Mouse (Mus musculus) urinary bladder, adult 2 months (tissue): ENCODE measurements around the gene 2810004N23Rik. TPM values are rescaled to one million over a fixed set of nuclear protein-coding genes. Genes with fewer than 3 reads are reported as not detected.
A peak's percentile ranks its signal among the peaks of the same experiment; 100 is the strongest.

Source experiments
- DNase-seq: peaks from one replicate; pipeline ENCODE4 v3.0.0; 2022; ENCODE audit warnings: low spot score
- polyA plus RNA-seq: library from polyadenylated mRNA; depleted of rRNA; stranded (reverse); fragments of >200 nt; gene quantifications from 2 replicates; pipeline ENCODE4 v1.2.3, GENCODE M21; 2012; rRNA removed

The 2810004N23Rik gene
- polyA plus RNA-seq: 23.5 and 25.7 TPM in 2 replicates

DNA sequence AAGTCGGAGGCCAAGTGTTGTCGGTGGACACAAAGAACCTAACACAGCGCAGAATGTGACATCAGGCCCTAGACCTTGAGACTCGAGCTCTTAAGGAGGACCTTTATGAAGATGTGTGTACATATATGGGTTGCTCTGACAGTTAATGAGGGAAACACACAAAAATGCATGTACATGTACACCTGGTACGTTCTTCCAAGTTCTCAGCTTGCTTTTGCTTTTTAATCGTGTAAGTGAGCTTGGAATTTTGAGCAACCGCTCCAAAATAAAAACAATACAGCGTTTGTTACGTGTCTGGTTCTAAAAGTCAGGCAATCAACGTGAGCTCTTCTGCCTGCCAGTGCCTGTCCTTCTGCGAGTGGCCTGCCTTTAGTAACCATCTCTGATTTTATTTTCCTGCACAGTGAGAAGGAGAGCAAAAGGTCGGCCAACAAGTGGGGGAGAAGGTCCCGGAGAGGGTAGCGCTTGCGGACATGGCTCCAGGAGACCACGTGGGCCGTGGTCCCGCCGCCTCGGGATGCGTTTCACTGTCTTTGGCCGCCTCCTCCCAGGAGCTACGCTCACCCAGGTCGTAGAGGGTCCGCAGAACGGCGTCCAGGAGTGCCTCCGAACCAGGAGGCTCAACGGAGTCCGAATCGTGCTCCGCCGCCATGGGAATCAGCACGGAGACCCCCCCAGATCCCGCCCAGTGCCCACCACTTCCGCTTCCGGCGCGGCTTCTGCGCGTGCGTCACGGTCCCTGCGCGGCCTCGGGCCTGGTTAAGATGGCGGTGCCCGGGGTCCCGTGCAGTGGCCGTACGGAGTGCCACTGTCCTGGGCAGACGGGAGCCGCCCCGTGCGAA is at the start of gene 2810004N23Rik, which contains the start of gene Gnpat:
TSS of gene 2810004N23Rik (minus strand) at position 800 of the 842 bp plus-strand sequence.
TSS of gene Gnpat (plus strand) at position 713 of the 842 bp plus-strand sequence.
- peak; percentile 98 for DNase-seq

DNA sequence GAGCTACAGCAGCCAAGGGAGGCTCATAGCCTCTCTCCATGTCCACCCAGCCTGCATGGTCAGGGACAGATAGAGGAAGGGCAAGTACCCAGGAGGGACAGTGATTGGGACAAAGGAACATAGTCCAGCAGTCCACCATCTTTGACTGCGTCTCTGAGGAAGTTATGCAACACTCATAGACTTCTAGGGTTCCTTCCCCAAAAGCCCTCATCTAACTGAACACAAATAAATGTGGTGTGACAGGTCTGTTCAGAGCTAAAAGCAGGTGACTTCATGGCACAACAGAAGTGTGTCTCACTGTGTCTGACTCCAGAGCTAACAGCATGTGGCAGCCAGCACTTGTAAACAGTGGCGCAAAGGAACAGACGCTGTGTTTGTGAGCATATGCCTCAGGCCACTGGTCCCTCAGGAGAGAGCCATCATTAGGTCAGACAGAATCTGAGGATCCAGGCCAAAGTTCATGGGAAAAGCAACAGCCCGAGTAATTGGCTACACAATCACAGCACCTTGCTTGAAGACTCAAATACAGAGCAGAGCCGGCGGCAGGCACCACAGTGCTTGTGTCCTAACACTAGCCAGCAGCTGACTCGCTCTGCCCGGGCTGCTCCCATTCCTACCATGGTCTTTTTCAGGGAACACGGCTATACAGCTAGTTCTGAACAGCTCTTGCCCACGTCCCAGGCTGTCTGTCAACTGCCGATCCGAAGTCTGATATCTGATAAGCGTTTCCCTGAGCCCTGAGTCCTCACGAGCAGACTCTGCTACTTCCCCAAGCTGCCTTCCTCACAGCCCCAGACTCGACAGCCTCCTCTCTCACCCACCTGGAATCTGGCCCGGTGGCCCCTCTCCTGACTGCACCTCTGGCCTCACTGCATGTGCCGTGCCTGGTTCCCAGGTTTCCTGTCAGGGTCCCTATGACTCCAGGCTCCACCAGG is 49.3 kb upstream of the 2810004N23Rik start:
- DNase-seq: no peak

DNA sequence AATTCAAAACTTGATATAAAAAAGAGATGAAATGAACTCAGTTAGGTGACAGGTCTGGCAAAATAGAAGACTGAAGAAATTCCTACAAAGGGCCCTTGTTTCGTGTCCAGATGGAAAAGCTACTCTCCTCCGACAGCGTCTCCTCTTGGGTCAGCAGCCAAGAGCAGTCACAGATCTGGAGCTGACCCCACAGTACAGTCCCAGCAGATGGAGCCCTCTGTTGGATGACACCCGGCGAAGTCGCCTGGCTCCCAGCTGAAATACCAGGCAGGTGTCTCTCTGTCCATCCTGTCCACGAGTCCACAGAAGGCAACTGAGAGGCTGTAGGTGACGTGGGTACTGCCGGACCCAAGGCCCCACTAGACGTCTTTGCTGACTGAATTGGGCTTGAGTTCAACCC is 47.4 kb upstream of the 2810004N23Rik start:
- no peak for DNase-seq

GRCm38 (mm10) chr8:124909936-124910335 is 47.0 kb upstream of the 2810004N23Rik start:
- DNase-seq: no peak

DNA sequence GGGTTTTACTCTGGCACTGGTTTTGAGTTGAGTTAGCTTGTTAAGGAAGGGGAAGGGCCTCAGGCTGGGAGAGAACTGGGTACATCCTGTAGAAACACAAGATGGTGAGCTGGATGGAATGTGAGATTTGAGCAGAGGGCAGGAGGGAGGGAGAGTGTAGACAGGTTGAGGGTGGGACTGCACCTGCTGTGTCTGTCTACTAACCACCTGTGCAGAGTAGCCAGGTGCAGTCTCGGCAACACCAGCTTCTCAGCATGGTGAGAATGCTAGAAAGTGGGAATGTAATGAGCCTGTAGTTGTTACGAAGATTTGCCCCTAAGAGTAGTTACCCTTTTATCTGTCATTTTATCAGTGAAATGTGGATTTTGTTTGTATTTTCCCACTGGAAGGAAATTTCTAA is 42.6 kb upstream of the 2810004N23Rik start:
- no peak for DNase-seq

GRCm38 (mm10) chr8:124903198-124903597 is 40.3 kb upstream of the 2810004N23Rik start:
- no peak for DNase-seq

GRCm38 (mm10) chr8:124898251-124898905 is 35.5 kb upstream of the 2810004N23Rik start:
- no peak for DNase-seq

- DNase-seq: peak; percentile 100
These were observed 34.7 kb upstream of the 2810004N23Rik start, which contains the start of the genes Exoc8 and Sprtn for GRCm38 (mm10) chr8:124897386-124898250. Gene Exoc8 (minus strand): TSS chr8:124897705. Gene Sprtn (plus strand): TSS chr8:124897886.

- DNase-seq: peak; percentile 60
These were observed 33.9 kb upstream of the 2810004N23Rik start for GRCm38 (mm10) chr8:124896632-124897385.

DNA sequence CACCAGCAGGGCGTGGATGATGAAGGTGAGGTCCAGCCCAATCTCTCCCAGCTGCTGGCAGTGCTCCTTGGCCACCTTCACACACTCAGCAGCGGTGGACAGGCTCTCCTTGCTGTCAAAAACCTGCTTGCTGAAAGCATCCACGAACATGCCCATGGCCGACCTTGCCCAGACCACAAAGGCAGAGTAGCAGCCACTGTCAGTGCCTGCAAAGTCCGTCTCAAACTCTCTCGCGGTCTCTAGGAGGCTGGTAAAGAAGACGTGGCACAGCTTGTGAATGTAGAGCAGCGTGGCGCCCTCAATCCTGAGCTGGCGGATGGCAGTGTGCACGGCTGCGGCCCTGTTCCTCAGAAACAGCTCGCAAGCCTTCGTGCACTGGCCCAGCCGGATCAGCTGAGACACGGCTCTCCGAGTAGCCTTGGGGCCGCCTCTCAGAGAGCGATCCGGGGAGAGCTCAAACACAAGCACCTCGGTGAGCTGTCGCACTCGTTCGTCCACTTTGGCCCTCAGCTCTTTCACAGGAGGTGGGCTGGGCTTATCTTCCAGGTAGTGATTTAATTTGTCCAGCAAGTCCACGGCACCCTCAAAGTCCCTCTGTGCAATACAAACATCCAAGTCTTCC is 33.2 kb upstream of the 2810004N23Rik start:
- DNase-seq: peak; percentile 32

DNA sequence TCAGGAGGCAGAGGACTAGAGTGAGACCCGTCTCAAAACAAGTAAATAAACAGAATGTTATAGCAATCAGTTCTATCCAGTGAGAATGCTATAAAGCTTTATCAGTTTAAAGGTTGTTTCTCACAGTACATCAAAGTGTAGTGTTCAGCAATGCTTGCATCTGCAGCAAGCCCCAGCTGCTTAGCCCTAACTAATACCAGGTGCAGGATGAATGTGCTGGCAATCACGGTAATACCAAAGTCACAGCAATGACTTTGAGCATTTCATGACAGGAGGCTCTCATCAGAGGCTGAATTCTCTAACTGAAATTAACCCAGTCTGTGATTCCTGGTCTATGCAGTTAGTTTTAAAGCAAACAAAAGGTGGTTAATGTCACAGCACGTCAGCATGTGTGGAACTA is 29.7 kb upstream of the 2810004N23Rik start:
- no peak for DNase-seq

DNA sequence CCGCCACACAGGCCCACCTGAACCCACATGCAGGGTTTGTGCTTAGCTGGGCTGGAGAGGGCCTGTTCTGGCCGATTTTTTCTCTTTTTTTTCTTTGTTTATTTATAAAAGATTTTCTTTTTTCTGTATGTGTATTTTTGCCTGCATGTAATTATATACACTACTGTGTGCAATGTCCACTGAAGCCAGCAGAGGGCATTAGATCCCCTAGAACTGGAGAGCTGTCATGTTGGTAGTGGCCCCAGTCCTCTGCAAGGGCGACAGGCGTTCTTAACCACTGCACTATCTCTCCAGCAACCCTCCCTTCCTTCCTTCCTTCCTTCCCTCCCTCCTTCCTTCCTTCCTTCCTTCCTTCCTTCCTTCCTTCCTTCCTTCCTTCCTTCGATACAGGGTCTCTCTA is 25.5 kb upstream of the 2810004N23Rik start:
- DNase-seq: no peak

- no peak for DNase-seq
These were observed 16.1 kb upstream of the 2810004N23Rik start for GRCm38 (mm10) chr8:124878946-124879526.

GRCm38 (mm10) chr8:124878141-124878540 is 15.2 kb upstream of the 2810004N23Rik start:
- DNase-seq: no peak

DNA sequence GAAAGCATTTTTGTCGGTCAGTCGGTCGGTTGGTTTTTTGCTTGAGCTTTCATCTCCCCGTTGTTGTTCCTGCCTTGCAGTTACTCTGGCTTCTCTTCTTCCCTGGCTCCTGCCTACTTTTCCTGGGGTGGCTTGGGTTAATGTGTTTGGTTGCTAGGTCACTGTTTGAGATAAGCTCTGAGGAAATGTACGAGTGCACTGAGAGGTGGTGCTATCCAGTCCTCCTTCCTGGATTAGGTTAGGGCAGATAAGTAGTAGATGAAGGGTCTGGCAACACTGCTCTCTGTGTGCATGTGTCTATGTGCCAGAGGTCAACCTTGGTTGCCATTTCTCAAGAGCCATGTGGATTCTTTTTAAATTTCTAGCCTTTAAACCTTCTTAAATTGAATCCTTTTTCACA is 9.8 kb upstream of the 2810004N23Rik start:
- no peak for DNase-seq

GRCm38 (mm10) chr8:124872081-124872480 is 9.2 kb upstream of the 2810004N23Rik start:
- DNase-seq: no peak

- DNase-seq: no peak
These were observed 8.6 kb upstream of the 2810004N23Rik start for GRCm38 (mm10) chr8:124871474-124871873.

DNA sequence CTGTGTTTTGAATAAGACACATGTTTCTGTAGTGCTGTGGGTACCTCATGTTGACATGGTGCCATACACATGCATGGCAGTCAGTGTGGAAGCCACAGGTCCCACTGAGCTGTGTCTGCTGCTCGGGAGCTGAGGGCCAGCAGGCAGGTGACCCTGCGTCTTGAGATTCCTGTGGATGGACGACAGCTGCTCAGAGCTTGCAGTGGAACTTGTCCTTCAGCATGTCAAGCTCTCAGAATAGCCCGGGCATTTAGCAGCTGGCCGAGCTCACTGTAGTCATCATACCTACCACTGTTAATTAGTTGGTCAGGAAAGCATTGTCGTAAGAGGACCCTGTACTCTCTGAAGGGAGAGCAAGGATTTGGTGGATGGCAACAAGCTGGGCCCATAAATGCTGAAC is 6.8 kb upstream of the 2810004N23Rik start:
- DNase-seq: no peak

GRCm38 (mm10) chr8:124867126-124867525 is 4.2 kb upstream of the 2810004N23Rik start:
- DNase-seq: no peak
